Mouse (Mus musculus): ENCODE results near the gene Psme1. TPM values are rescaled to one million over a fixed set of nuclear protein-coding genes. Genes with fewer than 3 reads are reported as not detected.

Gene Psme1
- polyA plus RNA-seq, 2 experiments, result 51.1 to 99.9 TPM

GRCm38 (mm10) chr14:55567496-55567895 lies 10.4 kb upstream of the Psme1 start:
- H3K9me3 ChIP-seq (ENCODE audit: control insufficient read depth, low read length), result no peaks in the 10 kb centered on the region
- H3K27ac ChIP-seq, result no peak overlapping the region
- peaks cover 45% of the 10 kb centered on the region for H3K36me3 ChIP-seq (replicated peaks; ENCODE audit: control insufficient read depth, insufficient read depth, low read depth)
- WGBS (ENCODE audit: insufficient replicate concordance), result 80% methylated on average over 3 of the region's 3 CpGs
- ATAC-seq (ENCODE audit: insufficient read depth) (no peak), DNase-seq (ENCODE audit: low read depth in 3 of 3, low spot score in 3 of 3) (no peak)
- H3K4me1 ChIP-seq (replicated peaks; ENCODE audit: control insufficient read depth in 2 of 2, insufficient read depth in 2 of 2, low read length in 1 of 2), result peaks cover 0 to 1% of the 10 kb centered on the region in 2 experiments; a peak in 2 of 4 replicates
- TF ChIP-seq EP300 (IDR thresholded peaks at IDR 0.05; ENCODE audit: low read depth), result no peak
- H3K27me3 ChIP-seq (ENCODE audit: control insufficient read depth, insufficient read depth, low read length), result no peaks in the 10 kb centered on the region
- no peak overlapping the region for H3K4me3 ChIP-seq (ENCODE audit: insufficient read depth in 1 of 2, low read depth in 2 of 2, low read length in 2 of 2)
- no peak overlapping the region for H3K9ac ChIP-seq (replicated peaks)
- no peak overlapping the region for H3K4me2 ChIP-seq (ENCODE audit: low read depth)

- no peaks in the 10 kb centered on the region for H3K27me3 ChIP-seq (ENCODE audit: control insufficient read depth, insufficient read depth, low read length)
- H3K9ac ChIP-seq (replicated peaks), result no peak overlapping the region
- no peak for DNase-seq (ENCODE audit: low read depth in 3 of 3, low spot score in 3 of 3)
- H3K4me2 ChIP-seq (ENCODE audit: low read depth), result no peak overlapping the region
- H3K27ac ChIP-seq, result no peak overlapping the region
- H3K9me3 ChIP-seq (ENCODE audit: control insufficient read depth, low read length), result no peaks in the 10 kb centered on the region
- 73% methylated on average over 2 of the region's 2 CpGs for WGBS (ENCODE audit: insufficient replicate concordance)
- H3K4me1 ChIP-seq (replicated peaks; ENCODE audit: control insufficient read depth in 2 of 2, insufficient read depth in 2 of 2, low read length in 1 of 2), result peaks cover 0 to 1% of the 10 kb centered on the region in 2 experiments; a peak in 2 of 4 replicates
- no peak overlapping the region for H3K4me3 ChIP-seq (ENCODE audit: insufficient read depth in 1 of 2, low read depth in 2 of 2, low read length in 2 of 2)
- peaks cover 27% of the 10 kb centered on the region for H3K36me3 ChIP-seq (replicated peaks; ENCODE audit: control insufficient read depth, insufficient read depth, low read depth)
- TF ChIP-seq CTCF (IDR thresholded peaks at IDR 0.05; ENCODE audit: low read depth), result no peak
- TF ChIP-seq EP300 (IDR thresholded peaks at IDR 0.05; ENCODE audit: low read depth), result no peak
- ATAC-seq (ENCODE audit: insufficient read depth), result no peak
These were observed 7.3 kb upstream of the Psme1 start for GRCm38 (mm10) chr14:55570588-55570987.

GRCm38 (mm10) chr14:55571760-55572159 lies 6.2 kb upstream of the Psme1 start:
- no peak overlapping the region for H3K27ac ChIP-seq
- H3K9me3 ChIP-seq (ENCODE audit: control insufficient read depth, low read length), result no peaks in the 10 kb centered on the region
- H3K4me3 ChIP-seq (ENCODE audit: insufficient read depth in 1 of 2, low read depth in 2 of 2, low read length in 2 of 2), result no peak overlapping the region
- no peak overlapping the region for H3K9ac ChIP-seq (replicated peaks)
- no peaks in the 10 kb centered on the region for H3K27me3 ChIP-seq (ENCODE audit: control insufficient read depth, insufficient read depth, low read length)
- TF ChIP-seq EP300 (IDR thresholded peaks at IDR 0.05; ENCODE audit: low read depth), result no peak
- no peak for TF ChIP-seq CTCF (IDR thresholded peaks at IDR 0.05; ENCODE audit: low read depth)
- ATAC-seq (ENCODE audit: insufficient read depth) (no peak), DNase-seq (ENCODE audit: low read depth in 3 of 3, low spot score in 3 of 3) (no peak)
- H3K4me1 ChIP-seq (replicated peaks; ENCODE audit: control insufficient read depth in 2 of 2, insufficient read depth in 2 of 2, low read length in 1 of 2), result peaks cover 0 to 1% of the 10 kb centered on the region in 2 experiments; a peak in 2 of 4 replicates
- H3K4me2 ChIP-seq (ENCODE audit: low read depth), result no peak overlapping the region
- peaks cover 15% of the 10 kb centered on the region for H3K36me3 ChIP-seq (replicated peaks; ENCODE audit: control insufficient read depth, insufficient read depth, low read depth)

- no peak within 1 kb of the TSS for H3K4me3 ChIP-seq (ENCODE audit: insufficient read depth in 1 of 2, low read depth in 2 of 2, low read length in 2 of 2)
- no peak within 1 kb of the TSS for H3K27ac ChIP-seq
- H3K4me1 ChIP-seq (replicated peaks; ENCODE audit: control insufficient read depth in 2 of 2, insufficient read depth in 2 of 2, low read length in 1 of 2), result peaks cover 3 to 12% of the 10 kb centered on the region in 2 experiments; a peak in 3 of 4 replicates
- H3K9ac ChIP-seq (replicated peaks), result no peak within 1 kb of the TSS
- no peaks in the 10 kb centered on the region for H3K9me3 ChIP-seq (ENCODE audit: control insufficient read depth, low read length)
- H3K4me2 ChIP-seq (ENCODE audit: low read depth), result no peak within 1 kb of the TSS
- TF ChIP-seq EP300 (IDR thresholded peaks at IDR 0.05; ENCODE audit: low read depth) (no peak), CTCF (IDR thresholded peaks at IDR 0.05; ENCODE audit: low read depth) (no peak)
- 67% methylated on average over 8 of the region's 8 CpGs for WGBS (ENCODE audit: insufficient replicate concordance)
- ATAC-seq (ENCODE audit: insufficient read depth), result no peak
- H3K36me3 ChIP-seq (replicated peaks; ENCODE audit: control insufficient read depth, insufficient read depth, low read depth), result peaks cover 3% of the 10 kb centered on the region; the same call in 1 of the 2 replicates
- no peaks in the 10 kb centered on the region for H3K27me3 ChIP-seq (ENCODE audit: control insufficient read depth, insufficient read depth, low read length)
- DNase-seq (ENCODE audit: low read depth in 3 of 3, low spot score in 3 of 3), result no peak
These were observed 2.6 kb upstream of the Psme1 start, which contains the start of gene Fitm1 for GRCm38 (mm10) chr14:55575302-55575701. TSS of gene Fitm1 (plus strand) at chr14:55575617.

- TF ChIP-seq CTCF (IDR thresholded peaks at IDR 0.05; ENCODE audit: low read depth) (no peak), EP300 (IDR thresholded peaks at IDR 0.05; ENCODE audit: low read depth) (no peak)
- Histone ChIP-seq H3K27ac (no peak overlapping the region), H3K36me3 (replicated peaks; ENCODE audit: control insufficient read depth, insufficient read depth, low read depth) (no peaks in the 10 kb centered on the region; the same call in 1 of the 2 replicates), H3K9ac (replicated peaks) (no peak overlapping the region), H3K27me3 (ENCODE audit: control insufficient read depth, insufficient read depth, low read length) (no peaks in the 10 kb centered on the region), H3K4me2 (ENCODE audit: low read depth) (no peak overlapping the region), H3K9me3 (ENCODE audit: control insufficient read depth, low read length) (no peaks in the 10 kb centered on the region), H3K4me1 (replicated peaks; ENCODE audit: control insufficient read depth in 2 of 2, insufficient read depth in 2 of 2, low read length in 1 of 2) (peaks cover 3 to 11% of the 10 kb centered on the region in 2 experiments; a peak in 3 of 4 replicates), H3K4me3 (ENCODE audit: insufficient read depth in 1 of 2, low read depth in 2 of 2, low read length in 2 of 2) (no peak overlapping the region)
- DNase-seq (ENCODE audit: low read depth in 3 of 3, low spot score in 3 of 3) (no peak), ATAC-seq (ENCODE audit: insufficient read depth) (no peak)
- 67% methylated on average over 13 of the region's 13 CpGs for WGBS (ENCODE audit: insufficient replicate concordance)
These were observed 2.2 kb upstream of the Psme1 start for GRCm38 (mm10) chr14:55575711-55576110.

All from liver, embryonic 14.5 days (tissue).